In genomic region chr3:49880496-49880895, GRCm38 (mm10) we compare ENCODE assay signal across 19 mouse cellular contexts.
DNase-seq lines count a peak whose midpoint lies in the region; ATAC-seq and TF ChIP-seq lines count a peak whose summit lies in the region.
"Had no signal": no experiment of that assay in that cellular context is flagged by ENCODE, and none has a peak within 500 bp of the region (broad histone marks: within the 10 kb centered on the region; RNA-seq: fewer than 3 reads in every experiment).

No protein-coding gene starts in this region.

- DNase-seq in hindbrain, embryonic 14.5 days (ENCODE audit: low spot score) = peak; percentile 37
- DNase-seq in midbrain, embryonic 10.5 days (ENCODE audit: low spot score) = no peak
- peak; percentile 46 for DNase-seq in midbrain, postnatal 0 days (ENCODE audit: low spot score)
- DNase-seq in embryo, embryonic 9.5 days (ENCODE audit: extremely low spot score) = no peak
- DNase-seq: adrenal gland, postnatal 14 days; cerebellum, adult 2 months; cerebellum, postnatal 36 days; gastrocnemius, adult 2 months; gastrocnemius, postnatal 25 days; heart, postnatal 36 days had no signal

- H3K27ac ChIP-seq in hindbrain, embryonic 14.5 days = no peak overlapping the region
- H3K27ac ChIP-seq in hindbrain, embryonic 12.5 days = no peak overlapping the region
- H3K27ac ChIP-seq in midbrain, embryonic 12.5 days (replicated peaks) = no peak overlapping the region
- no peak overlapping the region for H3K27ac ChIP-seq in midbrain, embryonic 10.5 days (replicated peaks)
- no peak overlapping the region for H3K27ac ChIP-seq in midbrain, postnatal 0 days (ENCODE audit: low read depth, low read length)
- H3K27ac ChIP-seq: embryonic facial prominence, embryonic 10.5 days; gastrocnemius, adult 2 months; heart, embryonic 13.5 days; hindbrain, embryonic 13.5 days had no signal

- no peak for ATAC-seq in hindbrain, embryonic 14.5 days (ENCODE audit: low FRiP score)
- ATAC-seq in hindbrain, embryonic 12.5 days (ENCODE audit: low FRiP score) = no peak
- peak; percentile 80 for ATAC-seq in midbrain, embryonic 12.5 days (ENCODE audit: low FRiP score, low read depth)
- no peak for ATAC-seq in midbrain, postnatal 0 days (ENCODE audit: low FRiP score)
- ATAC-seq: activated CD4-positive, CD25-positive, alpha-beta regulatory T cell, adult 4 months; forebrain, embryonic 14.5 days; Patski had no signal

- TF ChIP-seq CTCF in midbrain, postnatal 0 days (IDR thresholded peaks at IDR 0.05) = no peak

- no peaks in the 10 kb centered on the region for H3K27me3 ChIP-seq in hindbrain, embryonic 14.5 days (ENCODE audit: control insufficient read depth, insufficient read depth, low read length)
- H3K27me3 ChIP-seq in hindbrain, embryonic 12.5 days = no peaks in the 10 kb centered on the region
- no peaks in the 10 kb centered on the region for H3K27me3 ChIP-seq in midbrain, embryonic 12.5 days
- H3K27me3 ChIP-seq in midbrain, embryonic 10.5 days (ENCODE audit: low read depth, poor library complexity, severe bottlenecking) = no peaks in the 10 kb centered on the region
- no peaks in the 10 kb centered on the region for H3K27me3 ChIP-seq in midbrain, postnatal 0 days (ENCODE audit: insufficient read depth, low read length)
- H3K27me3 ChIP-seq: CH12.LX; heart, embryonic 13.5 days; hindbrain, embryonic 13.5 days; Patski had no signal

- no peaks in the 10 kb centered on the region for H3K36me3 ChIP-seq in hindbrain, embryonic 14.5 days (replicated peaks; ENCODE audit: control insufficient read depth, insufficient read depth)
- H3K36me3 ChIP-seq in hindbrain, embryonic 12.5 days = no peaks in the 10 kb centered on the region
- H3K36me3 ChIP-seq in midbrain, embryonic 12.5 days = no peaks in the 10 kb centered on the region
- no peaks in the 10 kb centered on the region for H3K36me3 ChIP-seq in midbrain, embryonic 10.5 days
- H3K36me3 ChIP-seq in midbrain, postnatal 0 days (ENCODE audit: insufficient read depth, low read length) = no peaks in the 10 kb centered on the region
- H3K36me3 ChIP-seq: embryonic facial prominence, embryonic 10.5 days; heart, embryonic 13.5 days; hindbrain, embryonic 13.5 days had no signal

- no peaks in the 10 kb centered on the region for H3K4me1 ChIP-seq in hindbrain, embryonic 14.5 days (replicated peaks; ENCODE audit: control insufficient read depth, insufficient read depth, low read length)
- no peaks in the 10 kb centered on the region for H3K4me1 ChIP-seq in hindbrain, embryonic 12.5 days
- no peaks in the 10 kb centered on the region for H3K4me1 ChIP-seq in midbrain, embryonic 12.5 days
- H3K4me1 ChIP-seq in midbrain, embryonic 10.5 days = peaks cover 35% of the 10 kb centered on the region
- no peaks in the 10 kb centered on the region for H3K4me1 ChIP-seq in midbrain, postnatal 0 days (ENCODE audit: insufficient read depth, low read length)
- H3K4me1 ChIP-seq: hindbrain, embryonic 13.5 days had no signal

- H3K9ac ChIP-seq in hindbrain, embryonic 14.5 days = no peak overlapping the region
- no peak overlapping the region for H3K9ac ChIP-seq in hindbrain, embryonic 12.5 days
- H3K9ac ChIP-seq in midbrain, embryonic 12.5 days (replicated peaks) = no peak overlapping the region
- H3K9ac ChIP-seq in midbrain, postnatal 0 days (replicated peaks; ENCODE audit: low read length, poor library complexity, severe bottlenecking) = no peak overlapping the region
- H3K9ac ChIP-seq: heart, embryonic 13.5 days; hindbrain, embryonic 13.5 days had no signal

- no peak overlapping the region for H3K4me3 ChIP-seq in hindbrain, embryonic 14.5 days (replicated peaks; ENCODE audit: low read length)
- H3K4me3 ChIP-seq in hindbrain, embryonic 12.5 days = no peak overlapping the region
- no peak overlapping the region for H3K4me3 ChIP-seq in midbrain, embryonic 12.5 days
- no peak overlapping the region for H3K4me3 ChIP-seq in midbrain, embryonic 10.5 days
- no peak overlapping the region for H3K4me3 ChIP-seq in midbrain, postnatal 0 days (ENCODE audit: low read depth, low read length)
- H3K4me3 ChIP-seq: embryonic facial prominence, embryonic 10.5 days; gastrocnemius, adult 2 months; heart, embryonic 13.5 days; hindbrain, embryonic 13.5 days had no signal

- H3K9me3 ChIP-seq in hindbrain, embryonic 14.5 days (ENCODE audit: control insufficient read depth, low read length) = no peaks in the 10 kb centered on the region
- H3K9me3 ChIP-seq in hindbrain, embryonic 12.5 days (replicated peaks) = no peaks in the 10 kb centered on the region
- no peaks in the 10 kb centered on the region for H3K9me3 ChIP-seq in midbrain, embryonic 12.5 days
- H3K9me3 ChIP-seq in midbrain, embryonic 10.5 days (replicated peaks) = no peaks in the 10 kb centered on the region
- H3K9me3 ChIP-seq in midbrain, postnatal 0 days (ENCODE audit: low read length) = no peaks in the 10 kb centered on the region
- H3K9me3 ChIP-seq: embryonic facial prominence, embryonic 10.5 days; heart, embryonic 13.5 days; hindbrain, embryonic 13.5 days had no signal

- H3K4me2 ChIP-seq in hindbrain, embryonic 14.5 days (replicated peaks) = no peak overlapping the region
- no peak overlapping the region for H3K4me2 ChIP-seq in hindbrain, embryonic 12.5 days (replicated peaks)
- H3K4me2 ChIP-seq in midbrain, embryonic 12.5 days (replicated peaks) = no peak overlapping the region
- no peak overlapping the region for H3K4me2 ChIP-seq in midbrain, postnatal 0 days (ENCODE audit: low read depth, low read length, poor library complexity, severe bottlenecking)
- H3K4me2 ChIP-seq: heart, embryonic 13.5 days; hindbrain, embryonic 13.5 days had no signal

Comparison
In these comparisons a context has a peak if more than half of its experiments do, and no peak if none do; other contexts are left out.
1. DNase-seq: peak in hindbrain, embryonic 14.5 days (single experiment) and midbrain, postnatal 0 days (single experiment); none in midbrain, embryonic 10.5 days (single experiment) and embryo, embryonic 9.5 days (single experiment).